Mouse (Mus musculus): Measurements from ENCODE around the gene Efcab14. TPM values are rescaled to one million over a fixed set of nuclear protein-coding genes. Genes with fewer than 3 reads are reported as not detected.
A peak's percentile ranks its signal among the peaks of the same experiment; 100 is the strongest.

The Efcab14 gene
- total RNA-seq (2021), result 79.3 and 85.8 TPM in 2 replicates
- long read RNA-seq, full-length matches to known transcripts, result 28 of 38 reads
- long read RNA-seq, partial matches to known transcripts, result 3 of 38 reads
- long read RNA-seq, other reads (novel, unspliced or antisense), result 7 of 38 reads

DNA sequence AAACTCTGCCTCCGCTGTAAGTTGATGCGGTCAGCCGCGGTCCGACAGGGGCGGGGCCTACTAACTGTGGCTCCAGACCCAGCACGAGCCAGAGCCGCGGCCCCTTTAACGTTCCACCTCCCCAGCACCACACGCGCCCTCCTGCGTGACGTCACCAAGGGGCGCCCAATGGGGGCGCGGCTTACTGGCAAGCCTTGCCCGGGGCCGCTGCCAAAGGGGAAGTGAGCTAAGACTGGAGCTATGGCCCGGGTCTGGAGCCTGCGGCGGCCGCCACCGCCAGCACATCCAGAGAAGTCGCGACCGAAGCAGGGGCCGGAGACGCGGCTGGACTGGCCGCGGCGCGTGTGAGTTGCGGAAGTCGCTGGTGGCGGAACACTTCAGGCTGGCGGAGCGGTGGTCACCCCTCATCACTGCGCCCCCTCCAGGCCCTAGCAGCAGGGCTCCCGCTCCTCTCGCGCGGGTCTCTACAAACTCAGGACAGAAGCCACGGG is at the start of gene Efcab14:
Efcab14 (plus strand) TSS at position 194 of the 491 bp plus-strand sequence.
- DNase-seq, result peak; percentile 99

DNA sequence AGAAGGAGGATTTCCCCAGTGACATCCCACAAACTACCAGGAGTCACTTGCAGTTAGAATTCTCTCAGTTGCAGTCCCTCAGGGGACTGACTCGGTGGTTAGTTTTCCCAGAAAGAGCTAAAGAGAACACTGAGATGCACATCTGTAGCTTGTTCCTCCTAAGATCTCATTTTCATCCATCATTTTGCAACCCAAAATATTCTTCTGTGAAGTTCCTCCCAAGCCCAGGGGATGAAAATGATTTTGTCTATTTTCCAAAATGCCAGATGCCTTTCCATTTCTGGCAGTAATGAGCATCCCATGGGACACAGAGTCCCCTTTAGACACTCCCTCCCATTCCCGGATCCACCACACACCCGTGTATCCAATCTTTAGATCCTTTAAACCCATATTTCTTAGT is 36.1 kb upstream of the Efcab14 start:
- DNase-seq, result no peak

DNA sequence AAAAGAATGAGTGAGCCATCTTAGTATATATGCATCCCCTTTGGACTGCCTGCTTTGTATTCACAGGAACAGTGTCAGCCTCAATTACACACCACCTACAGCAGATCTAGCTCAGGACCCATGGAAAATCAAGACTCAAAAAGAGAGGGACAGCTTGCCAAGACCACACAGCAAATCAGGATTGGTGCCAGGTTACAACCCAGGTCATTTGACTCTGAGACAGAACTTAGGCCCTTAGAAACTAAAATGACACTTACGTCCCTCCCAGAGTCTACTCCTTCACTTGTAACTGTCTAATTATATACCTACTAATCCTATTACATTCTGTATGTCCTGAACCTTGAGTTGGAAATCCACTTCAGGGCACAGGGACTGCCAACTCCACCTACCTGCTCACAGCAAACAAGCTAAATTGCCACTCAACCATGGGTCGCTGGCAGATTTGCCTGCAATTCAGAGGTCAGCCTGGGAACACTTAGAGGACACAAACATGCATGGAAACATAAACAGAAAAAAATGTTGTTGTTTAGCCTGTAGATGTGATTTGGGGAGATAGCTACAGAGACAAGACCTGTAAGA is 33.5 kb upstream of the Efcab14 start:
- no peak for DNase-seq

DNA sequence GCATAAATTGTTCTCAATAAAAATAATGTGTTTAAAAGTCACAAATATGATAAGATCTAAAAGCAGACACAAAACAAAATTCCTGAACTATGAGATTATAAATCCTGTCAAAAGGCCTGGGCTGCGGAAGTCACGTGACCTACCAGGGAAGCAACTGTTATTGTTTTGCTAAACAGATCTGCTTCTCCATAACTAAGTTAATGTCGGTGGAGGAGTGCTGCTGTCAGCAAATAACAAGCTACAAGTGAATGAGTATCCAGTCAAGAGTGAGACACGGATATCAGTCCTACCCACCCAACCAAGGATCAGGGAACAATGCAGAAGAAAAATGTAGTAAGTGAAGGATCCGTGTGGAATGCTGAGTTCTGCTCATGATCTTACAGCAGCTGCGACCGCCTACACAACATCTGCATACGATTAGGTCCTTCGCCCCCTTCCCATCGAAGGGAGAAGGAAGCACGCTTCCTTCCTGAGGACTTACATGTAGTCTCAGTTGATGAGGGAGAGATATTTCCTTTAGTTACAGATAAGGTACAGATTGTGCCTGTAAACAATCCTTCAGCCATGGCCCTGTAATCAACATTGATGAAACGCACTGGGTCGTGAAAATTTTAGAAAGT is 28.5 kb upstream of the Efcab14 start:
- DNase-seq, result no peak

DNA sequence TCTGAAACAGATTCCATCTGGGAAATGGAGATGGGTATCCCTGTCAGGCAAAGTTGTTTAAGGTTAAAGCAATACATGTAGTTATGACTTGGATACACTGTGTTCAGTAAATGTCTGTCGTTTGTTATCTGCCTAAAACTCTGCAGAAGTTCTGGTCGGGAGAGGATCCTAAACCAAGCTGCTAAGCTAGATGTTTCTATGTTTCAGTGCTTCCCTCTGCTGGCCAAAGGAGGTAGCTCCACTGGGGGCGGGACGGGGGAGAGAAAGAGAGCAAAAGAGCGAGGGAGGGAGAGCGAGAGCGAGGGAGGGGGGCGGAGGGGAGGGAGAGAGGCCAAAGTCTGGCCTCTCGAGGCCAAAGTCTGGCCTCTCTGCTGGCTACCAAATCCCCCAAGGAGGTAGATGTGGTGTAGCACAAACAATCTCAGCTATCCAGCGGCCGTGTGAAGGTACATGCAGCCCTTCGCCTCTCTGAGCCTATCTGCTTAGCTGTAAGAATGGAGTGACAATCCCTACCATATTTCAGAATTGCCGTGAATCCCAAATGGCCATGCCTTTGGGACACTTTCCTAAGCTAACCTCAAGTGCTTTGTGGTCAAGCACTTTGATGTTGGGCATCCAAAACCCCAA is 27.6 kb upstream of the Efcab14 start:
- DNase-seq, result peak; percentile 77

DNA sequence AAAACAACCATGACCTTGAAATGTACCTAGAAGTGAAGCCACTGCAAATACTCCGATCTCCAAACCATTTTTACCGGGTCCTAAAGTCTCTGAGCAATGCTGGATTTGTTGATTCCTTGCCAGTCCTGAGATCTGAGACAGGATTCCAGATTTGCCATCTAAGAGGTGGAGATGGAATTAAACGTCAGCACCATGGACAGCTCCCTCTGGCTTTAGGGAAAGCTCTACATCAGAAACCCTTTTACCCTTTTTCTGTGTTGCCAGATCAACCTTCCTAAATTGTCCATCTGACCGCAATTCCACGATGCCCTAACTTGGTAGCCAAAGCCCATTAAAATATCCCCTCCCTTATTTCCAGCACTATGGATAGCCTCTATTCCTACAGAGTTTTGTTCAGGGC is 8.8 kb upstream of the Efcab14 start:
- DNase-seq, result peak; percentile 62

DNA sequence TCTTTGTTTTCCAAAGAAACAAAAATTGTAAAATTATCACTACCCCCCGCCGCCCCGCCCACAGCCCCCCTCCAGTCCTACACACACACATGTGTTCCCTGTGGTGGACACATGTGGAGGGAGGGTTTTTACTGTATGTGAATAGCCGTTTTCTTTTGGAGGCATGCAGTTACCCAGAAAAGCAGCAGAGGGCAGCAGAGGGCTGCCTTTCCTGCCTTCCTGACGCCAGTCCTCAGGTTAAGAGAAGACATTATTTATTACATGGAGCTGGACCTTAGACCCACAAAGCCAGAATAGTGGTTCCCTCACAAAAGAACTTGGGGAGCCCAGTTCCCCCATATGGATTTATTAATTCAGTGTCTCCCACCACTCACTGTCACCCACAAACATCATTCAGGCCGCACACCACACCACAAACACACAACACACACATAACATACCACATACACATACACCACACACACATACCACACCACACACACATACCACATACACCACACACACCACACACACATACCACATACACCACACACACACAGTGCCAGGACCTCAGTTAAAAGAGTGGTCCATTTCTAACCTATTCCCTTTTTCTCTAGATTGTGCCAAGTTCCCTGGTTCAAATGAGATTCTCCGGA is 5.8 kb upstream of the Efcab14 start:
- peak; percentile 67 for DNase-seq

DNA sequence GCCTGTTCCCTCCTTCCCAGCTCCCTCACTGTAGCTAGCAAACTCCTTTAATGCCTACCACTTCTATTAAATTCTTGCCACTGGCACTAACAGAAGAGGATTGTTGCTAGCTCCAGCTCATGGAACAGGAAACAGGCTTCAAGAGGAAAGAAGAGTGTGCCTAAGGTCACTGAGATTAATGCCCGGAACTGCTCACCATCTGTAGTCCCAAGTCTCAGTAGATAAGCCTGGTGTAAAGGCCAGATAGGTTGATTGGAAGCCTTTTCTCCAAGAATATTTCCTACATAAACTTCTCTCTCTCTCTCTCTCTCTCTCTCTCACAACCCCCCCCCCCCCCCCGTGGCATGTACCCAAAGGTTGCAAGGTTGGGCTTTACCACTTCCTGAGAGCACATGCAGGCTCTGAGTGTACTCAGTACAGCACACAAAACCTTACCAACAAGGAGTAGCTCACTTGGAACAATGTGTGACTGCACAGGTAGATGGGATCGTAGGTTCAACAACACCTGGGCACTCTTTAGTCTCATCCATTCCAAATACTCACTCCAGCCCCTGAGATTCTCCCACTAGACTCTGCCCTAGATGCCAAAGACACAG is 5.2 kb upstream of the Efcab14 start:
- DNase-seq, result no peak

DNA sequence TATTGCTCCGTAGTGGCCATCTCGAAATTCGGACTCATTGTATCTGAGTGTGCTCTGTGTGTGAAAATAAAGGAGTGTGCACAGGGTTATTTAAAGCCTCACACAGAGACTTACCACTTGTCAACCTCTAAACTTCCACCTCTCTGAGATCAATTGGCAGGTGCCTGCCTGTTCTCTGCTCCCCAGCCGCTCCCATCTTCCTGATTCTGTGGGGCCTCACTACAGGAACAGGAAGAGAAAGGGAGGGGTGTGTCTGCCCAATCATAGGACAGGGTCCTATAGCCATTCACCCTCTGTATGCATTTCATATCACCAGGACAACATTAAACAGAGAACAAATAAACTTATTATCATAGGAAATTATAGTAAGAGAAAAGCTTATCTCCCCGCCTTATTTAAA is 3.8 kb upstream of the Efcab14 start:
- no peak for DNase-seq

DNA sequence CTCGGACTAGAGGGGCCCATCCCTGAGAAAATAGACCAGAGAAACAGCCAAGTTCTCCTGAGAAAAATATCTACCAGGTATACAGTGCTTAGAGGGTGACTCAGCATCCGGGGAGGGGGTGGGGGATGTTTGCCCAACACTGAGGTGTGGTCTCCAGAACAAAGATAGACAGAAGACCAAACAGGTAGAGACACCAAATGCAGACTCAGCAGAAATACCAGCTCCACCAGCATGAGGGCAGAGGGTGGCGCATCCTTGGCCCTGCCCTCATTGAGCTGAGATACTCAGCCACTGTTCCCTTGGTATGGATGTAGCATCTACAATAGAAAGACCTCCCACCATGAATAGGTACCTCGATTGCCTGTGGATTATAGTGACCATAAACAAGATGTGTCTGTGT is 2.7 kb upstream of the Efcab14 start:
- DNase-seq, result no peak

DNA sequence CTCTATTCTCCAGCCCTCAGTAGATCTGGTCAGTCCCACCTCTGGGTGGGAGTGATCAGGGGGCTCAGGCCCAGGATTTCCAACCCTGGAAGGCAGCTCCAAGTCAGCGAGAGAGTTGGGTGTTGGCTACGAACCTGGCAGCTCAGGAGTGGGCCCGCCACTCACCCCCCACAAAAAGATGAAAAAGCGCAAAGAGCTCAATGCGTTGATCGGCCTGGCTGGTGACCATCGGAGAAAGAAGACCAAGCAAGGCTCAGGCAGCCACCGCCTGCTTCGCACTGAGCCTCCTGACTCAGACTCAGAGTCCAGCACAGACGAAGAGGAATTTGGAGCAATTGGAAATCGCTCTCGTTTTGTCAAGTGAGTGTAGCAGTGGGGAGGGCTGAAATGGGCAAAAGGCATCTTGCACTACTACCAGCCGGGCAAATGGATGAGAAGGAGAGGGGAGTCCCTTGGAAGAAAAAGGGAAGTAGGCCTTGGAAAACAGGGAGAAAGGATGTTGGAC is 989 bp downstream of the Efcab14 start:
- DNase-seq, result peak; percentile 28

DNA sequence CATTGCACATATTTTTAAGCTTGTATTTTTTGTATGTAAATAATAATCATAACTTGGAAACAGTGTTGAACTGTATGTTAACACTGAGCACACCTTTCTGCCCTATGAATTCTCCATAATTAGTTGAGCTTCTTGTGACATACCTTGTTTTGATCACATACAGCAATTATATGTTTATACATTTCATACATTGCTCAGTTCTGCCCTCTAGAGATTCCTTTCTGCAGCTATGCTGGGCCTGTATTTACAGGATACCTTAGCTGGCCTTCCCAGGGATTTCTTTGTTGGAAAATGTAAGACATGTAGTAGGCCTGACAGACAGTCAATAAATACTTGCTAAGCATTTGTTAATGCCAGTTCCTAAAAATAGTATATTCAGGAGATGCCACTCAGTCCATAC is 5.1 kb downstream of the Efcab14 start:
- no peak for DNase-seq

DNA sequence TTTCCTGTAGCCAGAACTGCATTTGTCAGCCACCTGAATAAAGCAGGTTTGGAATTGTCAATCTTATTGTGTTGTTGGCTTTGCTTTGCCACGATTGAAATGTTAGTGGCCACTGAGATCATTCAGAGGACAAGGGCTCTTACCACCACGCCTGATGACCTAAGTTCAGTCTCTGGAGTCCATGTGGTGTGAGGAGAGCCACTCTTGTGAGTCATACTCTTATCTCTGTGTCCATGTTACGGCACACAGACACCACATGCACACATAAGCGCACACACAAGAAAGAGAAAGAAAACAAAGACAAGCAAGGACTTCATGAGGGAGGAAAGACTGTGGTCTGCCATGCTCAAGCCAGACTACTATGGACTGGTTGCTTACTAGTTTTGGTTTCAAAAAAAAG is 5.6 kb downstream of the Efcab14 start:
- DNase-seq, result peak; percentile 2

DNA sequence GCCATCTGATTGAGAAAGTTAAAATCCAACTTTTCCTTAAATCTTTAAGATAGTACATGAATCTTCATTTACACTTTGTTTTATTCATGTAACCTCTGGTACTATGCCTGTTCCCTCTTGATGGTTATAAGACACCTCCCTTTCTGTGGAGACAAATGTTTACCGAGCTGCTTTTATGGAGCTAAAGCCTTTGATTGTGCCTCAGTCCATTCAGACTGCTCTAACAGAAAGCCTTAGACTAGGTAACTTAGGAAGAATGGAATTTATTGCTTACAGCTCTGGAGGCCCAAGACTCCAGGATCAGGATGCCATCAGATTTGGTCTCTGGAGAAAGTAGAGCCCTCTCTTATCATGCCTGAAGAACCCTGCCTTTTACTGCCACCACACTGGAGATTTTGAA is 10.6 kb downstream of the Efcab14 start:
- DNase-seq, result no peak

DNA sequence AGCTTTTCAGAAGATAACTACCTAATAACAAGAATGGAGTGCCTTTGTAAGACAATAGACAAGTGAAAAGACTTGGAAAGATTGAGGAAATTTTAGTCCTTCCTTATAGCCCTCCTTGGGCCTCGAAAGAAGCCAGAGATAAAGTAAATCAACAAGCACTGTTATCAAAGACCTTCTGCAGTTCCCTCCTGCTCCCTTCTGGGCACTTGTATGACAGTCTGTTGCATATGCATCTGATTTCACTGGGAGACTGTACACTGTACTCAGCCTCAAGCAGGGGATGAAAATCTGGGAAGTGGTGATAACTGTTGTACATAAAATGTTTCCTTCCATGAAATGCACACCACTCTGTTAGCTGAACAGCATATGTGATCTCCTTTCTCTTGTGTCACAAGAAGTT is 11.8 kb downstream of the Efcab14 start:
- no peak for DNase-seq

DNA sequence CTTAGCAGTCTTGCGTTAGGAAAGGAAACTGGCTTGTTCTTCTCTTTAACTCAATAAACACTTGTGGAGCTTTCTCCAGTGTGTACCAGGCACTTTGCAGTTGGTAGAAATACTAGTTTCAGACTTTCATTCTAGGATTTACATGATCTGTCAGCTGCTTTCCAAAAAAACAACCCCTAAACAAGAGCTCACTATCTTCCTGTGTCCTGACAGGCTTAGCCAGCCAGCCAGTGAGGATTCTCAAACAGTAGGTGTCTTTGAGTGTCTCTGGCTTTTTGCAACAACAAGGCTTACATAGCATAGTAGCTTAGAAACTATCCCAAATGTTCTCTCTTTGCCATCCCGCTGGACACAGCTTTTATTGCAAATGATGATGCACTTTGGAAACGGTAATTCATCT is 16.6 kb downstream of the Efcab14 start:
- no peak for DNase-seq

DNA sequence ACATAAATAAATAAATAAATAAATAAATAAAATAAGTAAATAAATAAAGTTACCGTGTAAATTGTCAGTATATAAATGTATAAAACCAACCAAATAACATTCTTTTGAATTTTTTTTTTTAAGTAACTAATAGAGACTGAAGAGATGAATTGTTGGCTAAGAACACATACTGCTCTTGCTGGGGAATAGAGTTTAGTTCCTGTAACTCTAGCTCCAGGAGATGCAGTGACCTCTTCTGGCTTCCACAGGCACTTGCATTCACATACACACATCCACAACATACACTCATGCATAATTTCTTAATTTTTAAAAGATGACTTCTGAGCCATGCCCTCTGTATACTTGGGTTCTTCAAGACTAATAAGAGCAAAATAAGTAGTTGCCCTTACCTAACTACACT is 17.3 kb downstream of the Efcab14 start:
- DNase-seq, result no peak

DNA sequence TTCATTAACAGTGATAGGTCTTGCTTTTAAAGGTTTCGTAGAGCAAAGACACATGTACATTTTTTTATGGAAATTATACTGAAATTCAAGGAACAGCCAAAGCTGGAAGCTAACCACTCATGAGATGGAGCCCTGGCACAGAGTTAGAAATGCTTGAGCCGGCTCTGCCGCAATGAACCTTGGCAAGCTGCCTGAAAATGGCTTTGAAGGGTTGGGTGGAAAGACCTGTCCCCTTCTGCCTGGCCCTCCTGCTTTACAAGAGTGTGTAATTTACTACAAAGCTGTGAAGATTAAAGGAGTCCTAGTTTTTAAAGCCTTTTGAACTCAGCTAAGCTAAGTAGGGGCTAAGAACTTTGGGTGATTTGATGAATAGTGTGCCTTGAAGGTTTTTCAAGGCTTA is 23.7 kb downstream of the Efcab14 start:
- DNase-seq, result peak; percentile 58

DNA sequence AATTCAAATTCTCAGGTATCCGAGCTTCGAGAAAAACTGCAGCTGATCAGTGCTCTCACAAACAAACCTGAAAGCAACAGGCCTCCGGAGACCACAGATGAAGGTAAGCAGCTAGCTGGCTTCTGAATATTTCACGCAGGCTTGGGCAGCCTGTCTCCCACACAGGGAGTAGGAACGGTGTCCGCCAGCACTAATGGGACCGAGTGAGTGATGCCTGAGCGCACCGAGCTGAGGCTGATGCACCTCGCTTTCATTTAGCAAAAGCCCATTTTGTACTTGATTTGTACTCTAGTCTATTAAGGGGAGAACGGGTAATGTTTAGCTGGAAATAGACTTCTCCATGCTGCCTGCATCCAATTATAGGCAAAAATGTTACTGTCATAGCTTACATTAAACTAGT is 27.0 kb downstream of the Efcab14 start:
- DNase-seq, result no peak

DNA sequence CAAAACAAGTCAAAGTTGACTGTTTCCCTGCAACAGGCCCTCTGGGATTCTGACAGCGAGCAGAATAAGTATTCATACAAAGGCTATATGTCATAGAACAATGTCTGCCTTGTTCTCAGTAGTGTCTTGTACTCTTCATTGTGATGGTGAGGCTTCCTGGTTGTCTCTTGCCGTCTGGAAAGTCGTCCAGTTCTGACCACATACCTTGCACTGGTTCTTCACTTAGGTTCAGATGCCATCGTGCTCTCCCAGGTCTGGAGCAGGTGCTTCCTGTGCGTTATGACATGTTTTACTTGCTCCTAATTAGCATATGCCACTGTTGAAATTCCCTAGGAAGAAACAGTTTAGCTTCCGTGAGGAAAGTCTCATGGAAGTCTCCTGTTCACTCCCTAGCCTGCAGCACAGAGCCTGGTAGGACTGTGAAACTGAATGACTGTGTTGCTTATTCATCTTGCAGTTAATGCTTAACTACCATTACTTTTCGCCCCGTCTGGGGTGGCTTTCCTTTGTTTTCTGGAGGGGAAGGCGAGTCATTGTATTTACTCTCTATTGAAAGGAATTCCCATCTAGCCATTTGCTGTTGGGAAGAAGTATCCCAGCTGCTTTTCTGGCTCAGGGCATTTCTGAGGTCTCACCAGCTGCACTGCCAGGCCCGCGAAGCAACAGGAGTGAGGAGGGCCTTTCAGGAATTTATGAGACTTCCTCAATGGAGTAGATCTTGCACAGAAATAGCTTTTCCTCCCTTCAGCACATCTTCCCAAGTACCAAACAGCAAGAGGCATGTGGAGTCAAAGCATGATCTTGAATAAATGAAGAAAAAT is 30.3 kb downstream of the Efcab14 start:
- no peak for DNase-seq

DNA sequence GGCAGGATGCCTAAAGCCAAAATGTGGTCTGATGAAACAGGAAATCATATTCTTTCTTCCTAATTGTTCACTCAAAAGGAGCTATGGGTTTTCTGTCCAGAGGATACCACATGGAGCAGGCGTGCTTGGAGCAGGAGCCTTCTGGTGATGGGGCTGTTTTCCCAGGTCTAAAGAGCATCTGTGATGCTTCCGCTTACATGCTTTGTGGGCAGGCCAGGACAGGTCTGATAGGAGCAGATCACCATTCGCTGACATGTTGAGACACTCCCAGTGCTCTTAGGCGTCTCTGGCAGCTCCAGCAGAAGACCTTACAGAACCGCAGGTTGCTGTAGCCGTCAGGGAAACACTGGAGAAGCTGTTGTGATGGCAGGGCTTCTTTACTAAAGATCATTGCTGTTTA is 37.5 kb downstream of the Efcab14 start:
- no peak for DNase-seq

DNA sequence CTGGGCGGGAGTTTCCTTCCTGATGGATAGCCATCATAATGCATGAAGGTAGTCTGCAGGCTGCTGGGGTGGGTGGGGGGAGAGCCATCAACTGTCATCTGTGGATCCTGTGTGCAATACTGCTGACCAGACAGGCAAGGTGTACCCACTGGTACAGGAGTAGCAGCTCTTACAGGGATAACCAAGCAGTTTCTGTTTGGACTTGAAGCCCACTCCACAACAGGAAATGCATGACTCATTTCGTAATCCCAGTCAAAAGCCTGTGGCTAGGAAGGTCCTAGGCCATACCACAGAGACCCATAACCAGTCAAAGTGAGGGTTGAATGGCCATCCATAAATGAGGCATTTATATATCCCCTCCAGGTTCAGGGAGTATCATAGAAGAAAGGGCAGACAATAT is 40.1 kb downstream of the Efcab14 start:
- DNase-seq, result no peak
